Mouse (Mus musculus) E14TG2a.4 (cell line): ENCODE data around the gene Mrgprh.

ENCODE experiments used
- CTCF ChIP-seq: conservative IDR thresholded peaks from 2 replicates; pipeline ENCODE4 v1.5.1; 2014; ENCODE audit warnings: low read length
- NANOG ChIP-seq: IDR thresholded peaks from 2 replicates; pipeline ENCODE4 v1.6.1; 2014; ENCODE audit warnings: borderline replicate concordance, low read length, mixed read lengths
- POU5F1 ChIP-seq: IDR thresholded peaks from 2 replicates; pipeline ENCODE4 v1.6.1; 2014; ENCODE audit warnings: low read length, borderline replicate concordance

DNA sequence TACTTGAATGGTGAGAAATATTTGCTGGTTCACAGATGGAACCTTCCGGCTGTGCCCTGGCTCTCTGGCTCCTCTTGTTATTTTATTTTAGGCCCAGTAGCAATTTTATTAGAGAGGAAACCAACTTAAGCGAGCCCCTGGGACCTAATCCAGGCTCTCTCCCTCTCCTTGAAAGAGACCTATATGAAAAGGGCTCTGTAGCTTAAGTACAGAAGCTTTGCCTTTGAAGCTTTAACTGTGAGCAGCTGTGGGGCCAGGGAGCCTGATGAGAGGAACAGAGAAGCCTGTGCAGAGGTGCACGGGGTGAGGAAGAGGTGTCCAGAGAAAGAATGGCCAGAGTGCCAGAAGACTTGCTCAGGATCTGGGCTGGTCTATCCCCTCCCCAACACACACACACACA is 41.0 kb upstream of the Mrgprh start:
- TF ChIP-seq CTCF (no peak), NANOG (no peak), POU5F1 (no peak)
